Mouse (Mus musculus): ENCODE measurements around the gene Ubash3a. TPM values are rescaled to one million over a fixed set of nuclear protein-coding genes. Genes with fewer than 3 reads are reported as not detected.
A peak's percentile ranks its signal among the peaks of the same experiment; 100 is the strongest.

Gene Ubash3a
- polyA plus RNA-seq, 1 experiment from 2014 or later = 0.17 TPM

- no peak for ATAC-seq (ENCODE audit: low FRiP score)
- no peak for DNase-seq (ENCODE audit: low spot score)
- Histone ChIP-seq H3K4me2 (replicated peaks; ENCODE audit: low read depth, low read length) (no peak overlapping the region), H3K27me3 (ENCODE audit: control insufficient read depth, insufficient read depth, low read length) (no peaks in the 10 kb centered on the region), H3K9ac (ENCODE audit: low read depth, low read length) (no peak overlapping the region), H3K9me3 (ENCODE audit: control insufficient read depth, low read length) (no peaks in the 10 kb centered on the region), H3K27ac (ENCODE audit: low read depth, low read length) (no peak overlapping the region), H3K4me1 (replicated peaks; ENCODE audit: control insufficient read depth, insufficient read depth, low read length) (no peaks in the 10 kb centered on the region), H3K4me3 (ENCODE audit: low read depth, low read length) (no peak overlapping the region), H3K36me3 (ENCODE audit: control insufficient read depth, insufficient read depth, low read length) (no peaks in the 10 kb centered on the region)
- 71% methylated on average over 12 of the region's 12 CpGs for WGBS
Measured at GRCm38 (mm10) chr17:31183180-31183974, 24.3 kb upstream of the Ubash3a start.

- Histone ChIP-seq H3K9me3 (ENCODE audit: control insufficient read depth, low read length) (no peaks in the 10 kb centered on the region), H3K9ac (ENCODE audit: low read depth, low read length) (no peak overlapping the region), H3K4me3 (ENCODE audit: low read depth, low read length) (no peak overlapping the region), H3K27ac (ENCODE audit: low read depth, low read length) (no peak overlapping the region), H3K27me3 (ENCODE audit: control insufficient read depth, insufficient read depth, low read length) (no peaks in the 10 kb centered on the region), H3K4me1 (replicated peaks; ENCODE audit: control insufficient read depth, insufficient read depth, low read length) (no peaks in the 10 kb centered on the region), H3K36me3 (ENCODE audit: control insufficient read depth, insufficient read depth, low read length) (no peaks in the 10 kb centered on the region), H3K4me2 (replicated peaks; ENCODE audit: low read depth, low read length) (no peak overlapping the region)
- DNase-seq (ENCODE audit: low spot score) (no peak), ATAC-seq (ENCODE audit: low FRiP score) (no peak)
- 84% methylated on average over 12 of the region's 12 CpGs for WGBS
Measured at GRCm38 (mm10) chr17:31184269-31184990, 23.2 kb upstream of the Ubash3a start.

- H3K4me3 ChIP-seq (ENCODE audit: low read depth, low read length) = no peak overlapping the region
- no peak overlapping the region for H3K27ac ChIP-seq (ENCODE audit: low read depth, low read length)
- 20% methylated on average over 4 of the region's 4 CpGs for WGBS
- H3K4me2 ChIP-seq (replicated peaks; ENCODE audit: low read depth, low read length) = no peak overlapping the region
- no peaks in the 10 kb centered on the region for H3K36me3 ChIP-seq (ENCODE audit: control insufficient read depth, insufficient read depth, low read length)
- H3K27me3 ChIP-seq (ENCODE audit: control insufficient read depth, insufficient read depth, low read length) = no peaks in the 10 kb centered on the region
- no peaks in the 10 kb centered on the region for H3K9me3 ChIP-seq (ENCODE audit: control insufficient read depth, low read length)
- no peaks in the 10 kb centered on the region for H3K4me1 ChIP-seq (replicated peaks; ENCODE audit: control insufficient read depth, insufficient read depth, low read length)
- H3K9ac ChIP-seq (ENCODE audit: low read depth, low read length) = no peak overlapping the region
- no peak for ATAC-seq (ENCODE audit: low FRiP score)
- peak; percentile 73 for DNase-seq (ENCODE audit: low spot score)
Measured at GRCm38 (mm10) chr17:31187370-31187769, 20.3 kb upstream of the Ubash3a start.

GRCm38 (mm10) chr17:31191825-31192224 lies 15.8 kb upstream of the Ubash3a start:
- no peak overlapping the region for H3K27ac ChIP-seq (ENCODE audit: low read depth, low read length)
- WGBS = 74% methylated on average over 8 of the region's 8 CpGs
- no peak overlapping the region for H3K4me2 ChIP-seq (replicated peaks; ENCODE audit: low read depth, low read length)
- H3K27me3 ChIP-seq (ENCODE audit: control insufficient read depth, insufficient read depth, low read length) = no peaks in the 10 kb centered on the region
- H3K9me3 ChIP-seq (ENCODE audit: control insufficient read depth, low read length) = no peaks in the 10 kb centered on the region
- H3K4me1 ChIP-seq (replicated peaks; ENCODE audit: control insufficient read depth, insufficient read depth, low read length) = no peaks in the 10 kb centered on the region
- ATAC-seq (ENCODE audit: low FRiP score) (no peak), DNase-seq (ENCODE audit: low spot score) (no peak)
- no peaks in the 10 kb centered on the region for H3K36me3 ChIP-seq (ENCODE audit: control insufficient read depth, insufficient read depth, low read length)
- no peak overlapping the region for H3K4me3 ChIP-seq (ENCODE audit: low read depth, low read length)
- no peak overlapping the region for H3K9ac ChIP-seq (ENCODE audit: low read depth, low read length)

- Histone ChIP-seq H3K9me3 (ENCODE audit: control insufficient read depth, low read length) (no peaks in the 10 kb centered on the region), H3K36me3 (ENCODE audit: control insufficient read depth, insufficient read depth, low read length) (no peaks in the 10 kb centered on the region), H3K27me3 (ENCODE audit: control insufficient read depth, insufficient read depth, low read length) (no peaks in the 10 kb centered on the region), H3K4me2 (replicated peaks; ENCODE audit: low read depth, low read length) (no peak overlapping the region), H3K9ac (ENCODE audit: low read depth, low read length) (no peak overlapping the region), H3K4me3 (ENCODE audit: low read depth, low read length) (no peak overlapping the region), H3K27ac (ENCODE audit: low read depth, low read length) (no peak overlapping the region), H3K4me1 (replicated peaks; ENCODE audit: control insufficient read depth, insufficient read depth, low read length) (no peaks in the 10 kb centered on the region)
- no peak for ATAC-seq (ENCODE audit: low FRiP score)
- WGBS = 64% methylated on average over 2 of the region's 2 CpGs
- no peak for DNase-seq (ENCODE audit: low spot score)
Measured at GRCm38 (mm10) chr17:31192663-31193062, 15.0 kb upstream of the Ubash3a start.

- no peak for ATAC-seq (ENCODE audit: low FRiP score)
- 82% methylated on average over 9 of the region's 9 CpGs for WGBS
- no peak overlapping the region for H3K4me2 ChIP-seq (replicated peaks; ENCODE audit: low read depth, low read length)
- no peak for DNase-seq (ENCODE audit: low spot score)
- H3K4me3 ChIP-seq (ENCODE audit: low read depth, low read length) = no peak overlapping the region
- H3K9me3 ChIP-seq (ENCODE audit: control insufficient read depth, low read length) = no peaks in the 10 kb centered on the region
- no peaks in the 10 kb centered on the region for H3K4me1 ChIP-seq (replicated peaks; ENCODE audit: control insufficient read depth, insufficient read depth, low read length)
- H3K27me3 ChIP-seq (ENCODE audit: control insufficient read depth, insufficient read depth, low read length) = no peaks in the 10 kb centered on the region
- H3K9ac ChIP-seq (ENCODE audit: low read depth, low read length) = no peak overlapping the region
- H3K36me3 ChIP-seq (ENCODE audit: control insufficient read depth, insufficient read depth, low read length) = no peaks in the 10 kb centered on the region
- H3K27ac ChIP-seq (ENCODE audit: low read depth, low read length) = no peak overlapping the region
Measured at GRCm38 (mm10) chr17:31193360-31193759, 14.3 kb upstream of the Ubash3a start.

GRCm38 (mm10) chr17:31195207-31195606 lies 12.5 kb upstream of the Ubash3a start:
- H3K36me3 ChIP-seq (ENCODE audit: control insufficient read depth, insufficient read depth, low read length) = no peaks in the 10 kb centered on the region
- no peaks in the 10 kb centered on the region for H3K4me1 ChIP-seq (replicated peaks; ENCODE audit: control insufficient read depth, insufficient read depth, low read length)
- H3K27ac ChIP-seq (ENCODE audit: low read depth, low read length) = no peak overlapping the region
- WGBS = 87% methylated on average over 6 of the region's 6 CpGs
- no peak for ATAC-seq (ENCODE audit: low FRiP score)
- no peak for DNase-seq (ENCODE audit: low spot score)
- no peaks in the 10 kb centered on the region for H3K9me3 ChIP-seq (ENCODE audit: control insufficient read depth, low read length)
- no peaks in the 10 kb centered on the region for H3K27me3 ChIP-seq (ENCODE audit: control insufficient read depth, insufficient read depth, low read length)
- no peak overlapping the region for H3K4me3 ChIP-seq (ENCODE audit: low read depth, low read length)
- H3K4me2 ChIP-seq (replicated peaks; ENCODE audit: low read depth, low read length) = no peak overlapping the region
- no peak overlapping the region for H3K9ac ChIP-seq (ENCODE audit: low read depth, low read length)

- ATAC-seq (ENCODE audit: low FRiP score) = no peak
- H3K27me3 ChIP-seq (ENCODE audit: control insufficient read depth, insufficient read depth, low read length) = no peaks in the 10 kb centered on the region
- no peaks in the 10 kb centered on the region for H3K9me3 ChIP-seq (ENCODE audit: control insufficient read depth, low read length)
- no peak overlapping the region for H3K4me2 ChIP-seq (replicated peaks; ENCODE audit: low read depth, low read length)
- no peak overlapping the region for H3K9ac ChIP-seq (ENCODE audit: low read depth, low read length)
- 91% methylated on average over 7 of the region's 7 CpGs for WGBS
- no peak overlapping the region for H3K27ac ChIP-seq (ENCODE audit: low read depth, low read length)
- H3K4me3 ChIP-seq (ENCODE audit: low read depth, low read length) = no peak overlapping the region
- DNase-seq (ENCODE audit: low spot score) = no peak
- no peaks in the 10 kb centered on the region for H3K4me1 ChIP-seq (replicated peaks; ENCODE audit: control insufficient read depth, insufficient read depth, low read length)
- H3K36me3 ChIP-seq (ENCODE audit: control insufficient read depth, insufficient read depth, low read length) = no peaks in the 10 kb centered on the region
Measured at GRCm38 (mm10) chr17:31196283-31196682, 11.4 kb upstream of the Ubash3a start.

GRCm38 (mm10) chr17:31198877-31199276 lies 8.8 kb upstream of the Ubash3a start, which contains the start of gene Tmprss3:
Tmprss3 (minus strand) TSS chr17:31198977.
- Histone ChIP-seq H3K9ac (ENCODE audit: low read depth, low read length) (no peak within 1 kb of the TSS), H3K4me3 (ENCODE audit: low read depth, low read length) (no peak within 1 kb of the TSS), H3K4me1 (replicated peaks; ENCODE audit: control insufficient read depth, insufficient read depth, low read length) (no peaks in the 10 kb centered on the region), H3K4me2 (replicated peaks; ENCODE audit: low read depth, low read length) (no peak within 1 kb of the TSS), H3K36me3 (ENCODE audit: control insufficient read depth, insufficient read depth, low read length) (no peaks in the 10 kb centered on the region), H3K9me3 (ENCODE audit: control insufficient read depth, low read length) (no peaks in the 10 kb centered on the region), H3K27me3 (ENCODE audit: control insufficient read depth, insufficient read depth, low read length) (no peaks in the 10 kb centered on the region), H3K27ac (ENCODE audit: low read depth, low read length) (no peak within 1 kb of the TSS)
- WGBS = 88% methylated on average over 11 of the region's 11 CpGs
- ATAC-seq (ENCODE audit: low FRiP score) (no peak), DNase-seq (ENCODE audit: low spot score) (no peak)
